Mouse (Mus musculus) frontal cortex, postnatal 25 days (tissue): ENCODE data around the gene Lsamp.

ENCODE experiments used
- DNase-seq, 2 experiments: peaks; one replicate each; pipeline ENCODE4 v3.0.0; 2022; ENCODE audit warnings: low spot score in 2 of 2

Gene Lsamp

DNA sequence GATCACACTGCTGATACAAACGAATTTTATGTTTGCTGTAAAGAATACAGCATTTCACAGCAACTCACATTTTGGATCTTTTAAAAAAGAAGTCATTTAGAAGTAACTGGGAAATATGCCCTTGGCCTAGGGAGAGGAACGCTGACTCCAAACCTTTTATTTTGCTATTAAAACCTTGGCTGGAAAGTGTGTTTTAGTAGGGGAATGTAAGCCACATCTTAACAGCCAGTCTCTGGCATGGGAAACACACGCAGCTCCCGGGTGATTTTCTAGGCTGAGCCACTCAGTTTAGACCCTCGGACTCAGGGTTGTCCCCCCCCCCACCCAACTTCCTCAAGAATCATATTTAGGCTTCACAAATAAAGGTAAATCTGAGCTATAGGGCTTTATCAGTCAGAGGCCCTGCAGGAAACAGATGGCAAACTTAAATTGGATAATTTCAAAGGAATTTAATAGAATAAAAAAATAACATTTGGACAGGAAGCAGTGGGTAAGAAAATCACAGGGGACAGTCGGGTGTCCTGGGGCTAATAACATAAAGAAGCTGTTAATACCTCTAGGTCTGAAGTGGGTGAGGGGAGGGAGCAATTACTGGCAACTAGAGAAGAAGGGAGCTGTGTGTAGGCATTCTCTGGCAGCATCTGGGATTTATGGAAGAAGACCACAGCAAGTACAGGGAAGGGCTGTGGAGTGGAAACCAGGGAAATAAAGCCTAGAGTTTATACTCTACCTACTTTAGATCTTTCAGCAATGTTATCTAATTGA lies 1933.1 kb downstream of the Lsamp start:
- no peak for DNase-seq

DNA sequence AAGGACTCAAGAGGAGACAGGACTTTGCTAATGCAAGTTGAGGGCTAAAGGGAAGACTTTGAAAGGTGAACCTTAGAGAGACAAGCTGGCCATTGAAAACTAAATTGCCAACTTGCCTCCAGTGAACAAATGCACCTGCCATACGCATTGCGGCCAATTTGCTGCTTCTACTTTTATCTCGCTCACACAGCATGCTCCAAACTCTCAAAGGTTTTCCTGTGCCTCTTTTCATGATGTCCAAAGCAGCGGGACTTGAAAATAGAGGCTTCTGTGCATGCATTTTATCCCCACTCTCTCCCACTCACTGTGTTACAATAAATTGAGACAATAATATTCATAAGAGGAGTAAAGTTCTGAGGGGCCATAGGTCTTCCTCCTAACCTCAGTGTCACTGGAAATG lies 1945.4 kb downstream of the Lsamp start:
- no peak for DNase-seq

DNA sequence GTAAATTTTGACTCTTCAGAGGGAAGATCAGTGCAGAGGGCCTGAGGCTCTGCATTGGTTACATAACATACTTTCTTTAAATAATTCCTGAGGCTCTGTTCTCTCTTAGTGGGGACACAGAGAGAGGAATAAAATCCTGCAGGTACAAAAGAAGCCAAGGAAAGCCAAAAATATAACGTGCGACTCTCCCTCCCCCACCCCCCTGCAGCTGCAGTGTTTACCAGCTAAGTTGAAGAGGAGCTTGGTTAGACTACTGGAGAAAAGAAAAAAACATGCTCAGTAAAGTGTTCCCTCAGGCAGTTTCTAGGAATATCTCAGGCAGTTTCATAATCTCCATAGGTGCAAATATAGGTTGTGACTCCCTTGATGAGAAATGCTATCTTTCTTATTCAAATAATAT lies 1951.5 kb downstream of the Lsamp start:
- DNase-seq: no peak

DNA sequence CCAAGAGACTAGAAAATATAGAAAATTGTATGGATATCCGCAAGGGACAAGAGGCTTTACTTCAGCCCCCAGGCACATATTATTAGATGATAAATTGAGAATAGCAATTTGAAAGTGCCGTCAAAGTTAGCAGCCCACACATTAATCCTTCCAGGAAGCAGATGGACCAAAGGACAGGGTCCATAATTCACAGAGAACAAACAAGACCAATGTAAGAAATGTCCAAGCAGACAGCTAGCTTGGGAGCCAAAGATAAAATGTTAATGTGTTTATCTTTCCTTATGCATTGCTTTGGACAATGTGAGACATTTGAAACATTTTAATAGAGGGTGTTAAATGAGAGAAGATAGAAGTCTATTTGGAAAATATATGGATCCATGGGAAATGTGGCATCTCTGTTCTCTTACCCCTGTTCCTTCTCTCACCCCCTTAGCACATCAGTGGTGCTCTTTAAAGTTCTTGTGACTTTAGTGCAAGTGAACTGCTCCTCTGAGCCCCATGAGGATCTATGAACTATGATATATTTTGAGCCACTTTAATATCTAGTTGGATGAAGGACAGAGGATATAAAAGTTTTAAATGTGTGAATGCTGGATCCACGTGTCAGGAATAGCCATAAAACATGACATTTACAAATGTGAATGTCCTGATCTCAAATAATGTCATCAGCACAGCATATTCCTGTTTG lies 1952.9 kb downstream of the Lsamp start:
- no peak for DNase-seq

DNA sequence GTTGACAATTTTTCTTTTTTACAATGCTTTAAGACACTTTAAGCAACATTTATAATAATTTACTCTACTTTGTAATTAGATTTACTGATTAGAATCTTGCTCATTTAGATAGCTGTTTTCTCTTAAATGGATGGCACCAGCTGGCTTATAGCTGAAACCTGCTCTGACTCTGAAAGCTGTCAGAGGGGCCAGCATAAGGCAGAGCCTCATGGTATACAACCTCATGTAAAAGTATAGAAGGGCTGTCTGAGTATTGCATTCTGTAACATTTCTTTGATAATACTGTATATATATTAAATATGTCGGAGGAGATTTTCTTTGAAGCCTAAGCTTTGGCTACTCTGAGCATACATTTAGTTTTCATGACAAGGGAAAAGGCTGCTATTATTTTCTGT lies 1953.4 kb downstream of the Lsamp start:
- DNase-seq: no peak

DNA sequence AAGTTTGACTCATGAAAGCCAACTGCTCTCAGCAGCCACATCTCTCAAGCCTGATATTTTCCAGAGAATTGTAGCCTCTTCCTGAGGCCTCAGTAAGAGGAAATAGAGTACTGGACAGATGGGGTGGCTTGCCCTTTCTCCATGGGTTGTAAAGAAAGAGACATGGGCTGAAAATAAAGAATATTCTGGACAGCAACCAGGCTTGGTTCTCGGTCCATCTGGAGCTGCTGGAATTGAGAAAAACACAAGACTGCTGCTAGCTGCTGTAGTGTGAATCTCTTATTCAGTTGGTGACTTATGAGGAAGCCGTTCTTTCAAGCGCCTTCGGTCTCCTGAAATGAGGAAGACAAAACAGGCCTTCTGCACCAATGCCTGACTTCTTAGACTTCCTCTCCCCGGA lies 1954.1 kb downstream of the Lsamp start:
- DNase-seq: peak in 1 of 2 experiments; percentile 29

DNA sequence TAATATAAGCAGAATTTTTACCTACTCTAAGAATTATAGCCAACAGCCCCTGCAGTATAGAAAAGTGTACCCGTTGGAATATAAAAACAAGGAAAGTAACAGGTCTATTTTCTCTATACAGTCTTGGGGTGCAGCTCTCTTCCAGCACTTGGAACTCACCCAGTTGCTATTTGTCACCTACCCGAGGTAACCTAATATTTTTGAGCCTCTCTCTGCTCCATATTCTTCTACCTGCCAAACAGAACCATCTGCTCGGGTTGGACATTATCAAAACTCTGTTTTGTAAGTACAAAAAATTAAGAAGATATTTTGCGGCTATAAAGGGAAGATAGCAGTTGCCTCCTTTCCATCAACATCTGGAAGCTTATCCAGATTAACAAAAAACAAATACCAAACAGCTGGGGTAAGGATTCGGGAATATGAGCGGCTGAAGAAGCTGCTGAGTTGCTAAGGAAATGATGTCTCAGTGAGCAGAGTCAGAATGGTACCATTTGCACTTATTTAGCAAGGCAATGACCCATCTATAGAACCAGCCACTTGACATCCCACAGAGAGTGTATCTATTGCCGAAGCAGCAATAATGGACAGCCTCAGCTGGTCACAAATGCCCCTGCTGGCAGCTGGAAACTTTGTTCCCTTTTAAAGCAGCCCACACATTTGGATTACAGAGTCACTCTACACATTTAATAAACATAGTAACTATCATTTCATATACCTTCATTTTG lies 1957.6 kb downstream of the Lsamp start:
- DNase-seq: no peak

DNA sequence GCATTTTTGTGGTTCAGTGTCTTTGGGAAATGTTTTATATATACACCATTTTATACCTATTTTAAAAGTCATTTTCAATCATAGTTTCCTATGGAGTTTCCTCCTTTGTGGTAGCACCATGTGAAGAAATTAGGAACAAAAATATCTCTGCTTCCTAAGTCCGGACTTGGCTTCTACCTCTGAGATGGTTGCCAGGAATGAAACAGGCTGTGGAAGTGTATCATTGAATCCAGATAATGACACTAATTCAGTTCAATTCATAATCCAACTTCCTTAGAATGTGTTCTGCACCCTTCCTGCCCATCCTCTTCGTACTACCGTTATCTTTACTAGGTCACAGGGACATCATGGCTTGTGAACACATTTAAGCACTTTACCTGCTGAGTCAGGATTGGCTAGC lies 1973.7 kb downstream of the Lsamp start:
- DNase-seq: no peak

DNA sequence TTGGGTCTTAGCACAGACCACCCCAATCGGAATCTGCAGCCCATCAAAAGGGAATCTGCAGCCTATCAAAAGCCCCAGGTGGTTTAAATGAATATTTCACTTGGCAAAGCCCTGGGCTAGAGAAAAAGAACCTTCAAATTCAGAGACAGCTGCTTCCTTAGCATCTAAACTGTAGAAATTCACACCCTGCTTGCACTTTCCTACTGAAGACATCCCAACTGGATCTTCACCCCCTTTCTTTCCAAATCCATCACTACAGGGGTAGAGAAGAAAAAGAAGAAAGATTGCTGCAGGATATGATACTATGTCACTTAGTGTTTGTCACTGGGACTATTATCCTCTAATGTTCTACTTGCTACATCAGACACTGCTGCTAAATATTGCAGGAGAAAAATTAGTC lies 1981.5 kb downstream of the Lsamp start:
- DNase-seq: no peak

DNA sequence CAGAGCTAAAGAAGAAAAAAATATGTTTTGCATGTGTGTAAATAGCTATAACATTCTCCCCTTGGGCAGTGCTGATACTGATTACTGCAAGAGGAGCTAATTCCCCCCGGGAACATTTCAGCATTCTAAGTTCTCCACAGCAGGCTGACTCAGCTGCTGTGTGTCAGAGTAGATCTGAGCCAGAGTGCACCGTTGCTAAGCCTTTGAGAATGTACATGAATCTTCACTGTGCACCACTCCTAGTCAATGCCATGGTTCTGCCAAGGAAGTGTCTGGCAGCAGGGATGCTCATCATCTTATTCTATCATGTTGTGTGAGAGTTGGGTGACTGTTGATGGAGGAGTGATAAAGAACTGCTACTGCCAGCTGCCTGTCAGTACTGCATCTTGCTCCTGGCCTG lies 1985.1 kb downstream of the Lsamp start:
- DNase-seq: no peak

DNA sequence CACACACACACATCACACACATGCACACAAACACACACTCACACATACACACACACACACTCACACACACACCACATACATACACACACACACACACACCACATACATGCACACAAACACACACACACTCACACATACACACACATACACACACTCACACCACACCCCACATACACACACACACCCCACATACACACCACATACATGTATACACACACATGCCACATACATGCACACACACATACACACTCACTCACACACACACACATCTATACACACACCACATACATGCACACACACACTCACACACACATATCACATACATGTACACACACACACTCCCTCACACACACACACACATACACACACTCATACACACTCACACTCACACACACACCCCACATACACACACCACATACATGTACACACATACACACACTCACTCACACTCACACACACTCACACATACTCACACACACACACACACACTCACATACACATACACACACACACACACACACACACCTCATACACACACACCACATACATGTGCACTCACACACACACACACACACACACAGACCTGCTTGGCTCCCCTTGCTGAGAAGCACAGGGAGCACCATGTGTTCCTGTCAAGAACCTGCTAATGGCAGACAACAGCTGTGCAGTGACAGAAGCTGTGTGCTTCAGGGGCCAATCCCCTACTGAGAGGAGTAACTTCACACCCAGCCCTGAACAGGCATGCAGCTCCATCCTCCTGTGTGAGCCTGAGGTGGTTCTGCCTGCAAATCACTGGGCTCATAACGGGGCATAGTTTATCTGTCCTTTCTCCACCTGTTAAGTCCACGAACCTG lies 1990.9 kb downstream of the Lsamp start:
- no peak for DNase-seq

DNA sequence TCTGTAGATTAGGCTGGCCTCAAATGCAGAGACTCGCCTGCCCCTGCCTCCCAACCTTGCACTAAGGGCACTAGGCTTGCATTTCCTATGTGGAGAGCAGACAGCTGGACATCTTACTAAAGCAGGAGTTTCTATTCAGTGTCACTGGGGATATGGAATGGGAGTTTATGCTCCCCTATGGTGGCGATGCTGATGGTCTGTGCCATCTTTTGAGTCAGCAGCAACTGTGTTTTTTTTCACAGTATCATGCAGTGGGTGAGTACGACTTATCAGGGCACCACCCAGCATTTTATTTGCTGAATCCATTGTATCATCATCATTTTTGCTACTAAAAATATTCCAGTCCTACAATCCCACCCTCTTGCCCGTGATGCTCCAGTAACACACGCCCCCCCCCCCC lies 1992.7 kb downstream of the Lsamp start:
- no peak for DNase-seq

DNA sequence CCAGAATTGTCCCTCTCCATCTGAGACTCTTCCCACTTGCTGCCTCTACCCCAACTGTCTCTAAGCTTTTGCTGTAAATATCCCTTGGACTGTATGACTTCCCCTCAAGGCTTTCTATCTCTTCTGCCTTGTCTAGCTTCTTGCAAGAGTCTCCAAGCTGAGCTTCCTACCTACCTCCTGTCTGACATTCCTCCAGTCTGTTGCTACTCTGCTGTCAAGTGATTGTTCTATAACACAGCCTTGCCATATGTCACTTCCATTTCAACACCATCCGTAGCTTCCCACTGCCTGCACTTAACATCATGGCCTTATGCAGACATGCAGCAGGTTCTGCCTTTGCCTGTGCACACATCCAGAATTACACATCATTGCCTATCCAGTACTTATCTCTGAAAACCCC lies 2012.8 kb downstream of the Lsamp start:
- DNase-seq: no peak

DNA sequence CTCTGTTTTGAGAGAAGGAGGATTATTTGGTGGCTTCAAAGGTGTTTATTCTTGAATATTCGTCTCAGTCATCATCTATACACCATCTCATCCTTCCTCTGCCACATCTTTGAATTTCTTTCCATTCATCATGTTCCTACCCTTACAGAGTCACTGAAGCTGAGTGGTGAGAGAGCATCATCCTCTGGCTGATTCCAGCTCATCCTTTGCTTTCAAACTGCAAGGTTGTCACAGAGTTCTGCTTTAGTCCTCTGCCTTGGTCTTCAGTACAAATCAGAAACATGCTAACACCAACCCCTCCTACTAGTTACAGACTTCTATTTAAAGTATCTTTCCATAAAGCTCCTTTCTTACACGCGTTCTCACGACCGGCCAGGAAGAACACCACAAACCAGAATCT lies 2018.8 kb downstream of the Lsamp start:
- no peak for DNase-seq

DNA sequence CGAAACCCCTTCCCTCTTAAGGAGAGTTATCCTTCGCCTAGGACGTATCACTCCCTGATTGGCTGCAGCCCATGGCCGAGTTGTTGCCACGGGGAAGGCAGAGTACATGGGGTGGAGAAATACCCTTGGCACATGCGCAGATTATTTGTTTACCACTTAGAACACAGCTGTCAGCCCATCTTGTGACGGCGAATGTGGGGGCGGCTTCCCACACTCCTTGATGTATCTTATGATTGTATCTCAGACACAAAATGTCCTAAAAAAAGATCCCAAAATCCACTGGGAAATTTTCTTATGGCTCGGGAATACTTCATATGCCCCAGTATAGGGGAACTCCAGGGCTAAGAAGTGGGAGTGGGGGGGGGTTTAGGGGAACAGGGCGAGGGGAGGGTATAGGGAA lies 2019.3 kb downstream of the Lsamp start:
- peak; percentile 21 to 31 for DNase-seq

DNA sequence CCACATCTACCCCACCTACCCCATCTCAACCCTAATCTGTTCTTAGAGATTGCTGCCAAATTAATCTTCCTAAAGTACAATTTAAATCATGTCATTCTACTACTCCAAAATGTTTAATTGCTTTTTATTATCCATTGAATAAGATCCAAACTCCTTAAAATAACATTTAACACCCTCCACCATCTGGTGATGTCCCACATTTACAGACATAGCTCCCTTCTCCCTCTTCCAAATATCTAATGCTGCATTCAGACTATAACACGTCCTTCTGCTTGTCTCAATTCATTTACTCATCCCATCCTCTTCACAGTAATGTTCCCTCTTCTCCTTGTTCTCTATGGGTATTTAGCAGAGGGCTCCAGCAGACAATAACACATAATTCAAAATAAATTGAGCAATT lies 2020.0 kb downstream of the Lsamp start:
- DNase-seq: no peak

DNA sequence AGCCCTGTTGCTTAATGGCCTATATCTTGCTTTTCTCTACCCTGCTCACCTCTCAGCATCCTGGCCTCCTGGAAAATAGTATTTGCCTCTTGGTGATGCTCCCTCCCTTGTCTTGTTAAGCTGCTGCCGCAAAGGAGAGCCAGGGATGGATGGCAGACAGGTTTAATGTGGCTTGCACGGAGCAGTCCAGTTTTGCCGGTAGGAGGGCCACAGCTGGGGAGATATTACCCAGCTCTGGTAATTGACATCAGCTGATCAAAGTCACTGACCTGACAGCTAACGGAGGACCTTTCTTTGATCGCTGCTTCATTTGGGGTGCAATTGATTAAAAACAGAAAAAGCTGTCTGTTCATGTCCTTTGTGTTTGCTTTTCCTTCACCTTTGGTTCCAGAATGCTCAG lies 2030.8 kb downstream of the Lsamp start:
- DNase-seq: no peak

DNA sequence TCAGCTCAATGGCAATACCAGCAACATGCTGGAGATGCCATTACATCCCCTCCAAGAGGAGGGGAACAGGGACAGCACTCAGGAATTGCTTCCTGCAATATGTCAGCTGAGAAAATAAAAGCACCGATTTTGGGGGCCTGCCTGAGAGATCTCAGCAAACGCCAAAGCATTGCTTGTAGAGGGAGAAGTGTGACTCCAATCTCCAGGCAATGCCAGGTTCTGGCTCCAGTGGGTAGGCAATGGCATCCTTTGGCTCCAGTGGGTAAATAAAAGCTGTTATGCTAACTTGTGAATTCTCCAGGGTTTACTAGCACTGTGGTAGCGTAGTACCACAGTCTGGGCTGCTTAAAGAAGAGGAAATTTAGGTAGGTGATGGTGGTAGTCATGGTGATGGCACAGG lies 2031.3 kb downstream of the Lsamp start:
- no peak for DNase-seq

DNA sequence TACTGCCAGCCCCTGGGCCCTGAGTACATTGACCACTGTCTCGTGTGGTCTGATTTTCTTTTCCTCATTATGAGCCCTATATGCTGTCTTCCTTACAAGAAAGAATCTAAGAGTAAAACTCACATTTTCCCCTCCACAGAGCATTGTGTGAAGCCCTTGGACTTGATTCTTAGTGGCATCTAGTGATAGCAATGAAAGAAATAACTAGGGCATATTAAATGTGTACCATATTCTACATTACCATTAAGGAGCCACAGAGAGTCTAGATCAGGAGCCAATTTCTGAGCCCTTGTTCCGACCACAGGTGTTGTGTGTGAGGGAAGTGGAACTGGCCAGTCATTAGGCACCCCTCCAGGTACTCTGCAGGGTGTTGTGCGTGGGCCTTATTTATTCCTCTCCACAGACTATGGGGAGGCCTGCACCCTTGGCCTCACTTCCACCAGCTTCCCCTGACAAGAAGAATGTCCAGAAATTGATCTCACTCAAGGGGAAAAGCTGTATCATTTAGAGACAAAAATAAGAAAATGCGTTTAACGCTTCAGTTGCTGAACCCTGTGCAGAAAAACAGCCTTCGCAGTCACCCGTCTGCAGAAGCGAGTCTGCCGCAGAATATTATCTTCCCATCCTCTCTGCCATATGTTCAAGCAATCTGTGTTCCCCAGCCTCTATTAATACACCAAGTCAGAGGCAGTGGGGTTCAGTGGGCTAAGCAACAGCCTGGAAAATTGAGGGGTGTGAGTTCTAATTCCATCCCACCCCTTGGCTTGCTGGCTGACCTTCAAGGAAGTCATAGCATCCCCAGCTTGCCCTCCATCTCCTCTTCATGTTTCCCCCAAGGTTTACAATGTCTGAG lies 2032.9 kb downstream of the Lsamp start:
- DNase-seq: no peak

DNA sequence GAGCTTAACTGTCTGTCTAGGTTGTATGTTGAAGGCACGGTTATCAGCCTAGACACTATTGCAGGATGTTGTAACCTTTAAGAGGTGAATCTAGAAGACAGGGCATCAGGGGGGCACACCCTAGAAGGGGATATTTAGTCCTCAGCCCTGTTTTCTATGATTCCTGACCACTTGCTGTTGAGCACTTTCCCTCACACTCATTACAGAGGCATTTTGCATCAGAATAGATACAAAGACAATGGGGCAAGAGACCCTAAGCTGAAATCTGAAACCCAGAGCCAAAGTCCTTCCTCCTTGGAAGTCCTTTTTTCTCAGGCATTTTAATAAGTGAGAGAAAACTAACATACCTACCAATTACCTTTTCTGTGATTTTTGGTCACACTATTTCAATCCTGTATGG lies 2038.4 kb downstream of the Lsamp start:
- no peak for DNase-seq

DNA sequence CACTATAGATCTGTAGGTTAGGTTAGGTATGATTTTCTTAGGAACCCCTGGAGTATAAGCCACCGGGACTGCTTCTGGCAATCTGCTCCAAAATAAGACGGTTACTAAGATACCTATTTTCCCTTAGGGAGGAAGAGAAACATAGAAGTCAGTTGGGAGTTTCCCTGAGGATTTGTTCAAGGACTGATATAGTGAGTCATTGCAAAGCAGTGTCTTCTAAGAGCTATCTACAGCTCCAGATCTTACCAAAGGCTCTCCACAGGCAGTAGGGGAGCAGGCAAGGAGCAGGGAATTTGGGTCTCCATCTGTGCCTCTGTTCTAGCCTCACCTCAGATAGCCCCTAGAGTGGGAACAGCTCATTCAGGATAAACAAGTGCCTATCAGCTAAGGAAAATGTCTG lies 2047.9 kb downstream of the Lsamp start:
- no peak for DNase-seq
